Mouse (Mus musculus) lung, embryonic 14.5 days (tissue): ENCODE measurements around the gene Btbd9. TPM values are rescaled to one million over a fixed set of nuclear protein-coding genes. Genes with fewer than 3 reads are reported as not detected.

Source experiments
- ATAC-seq: fragments of 200-750 bp; cut with Nextera tagmentation; 2 replicates; pipeline ENCODE4 v1.8.0; 2017; ENCODE audit warnings: mild to moderate bottlenecking, moderate TSS enrichment, moderate library complexity; ENCODE audit not compliant: insufficient read depth
- DNase-seq: peaks from one replicate; pipeline ENCODE4 v3.0.0-alpha.2; 2015
- H3K27ac ChIP-seq: fragments of 300-500 bp; sonication (generic); 2 replicates; pipeline ENCODE4 v1.5.1; 2014; ENCODE audit warnings: low read depth, mild to moderate bottlenecking, moderate library complexity
- H3K27me3 ChIP-seq: fragments of 300-500 bp; sonication (generic); 2 replicates; pipeline ENCODE4 v1.6.1; 2014; ENCODE audit warnings: low read length, control low read depth; ENCODE audit not compliant: insufficient read depth
- H3K36me3 ChIP-seq: fragments of 300-500 bp; sonication (generic); 2 replicates; pipeline ENCODE4 v1.6.1; 2014; ENCODE audit warnings: control low read depth; ENCODE audit not compliant: insufficient read depth
- H3K4me1 ChIP-seq: fragments of 300-500 bp; sonication (generic); 2 replicates; pipeline ENCODE4 v1.6.1; 2014; ENCODE audit warnings: antibody characterized with exemption, control low read depth; ENCODE audit not compliant: insufficient read depth
- H3K4me2 ChIP-seq: fragments of 300-500 bp; sonication (generic); 2 replicates; pipeline ENCODE4 v1.6.1; 2014; ENCODE audit warnings: mild to moderate bottlenecking
- H3K4me3 ChIP-seq: fragments of 300-500 bp; sonication (generic); 2 replicates; pipeline ENCODE4 v1.5.1; 2014; ENCODE audit warnings: low read depth, low read length
- H3K9ac ChIP-seq: fragments of 300-500 bp; sonication (generic); 2 replicates; pipeline ENCODE4 v1.6.1; 2014
- H3K9me3 ChIP-seq: fragments of 300-500 bp; sonication (generic); 2 replicates; pipeline ENCODE4 v1.6.1; 2016; ENCODE audit warnings: low read depth, low read length, control low read depth
- CTCF ChIP-seq: IDR thresholded peaks from 2 replicates; pipeline ENCODE4 v1.5.1; 2016; ENCODE audit warnings: antibody characterized with exemption, low read depth
- WGBS: fragments of 180-500 bp; shearing (Covaris S2); extraction: QIAGEN DNeasy Blood & Tissue Kit; methylation state at CpG from one replicate; pipeline ENCODE4 v1.1.7; 2014; 5-methylcytosine and 5-hydroxymethylcytosine counted together
- polyA plus RNA-seq: library from polyadenylated mRNA; unstranded; fragments of >200 nt; fragmentation: Nextera tagmentation; extraction: Ambion mirVana; gene quantifications from 2 replicates; pipeline ENCODE4 v1.2.1, GENCODE M21; 2014

Gene Btbd9
- polyA plus RNA-seq, 1 experiment from 2014 or later: 51.8 TPM

DNA sequence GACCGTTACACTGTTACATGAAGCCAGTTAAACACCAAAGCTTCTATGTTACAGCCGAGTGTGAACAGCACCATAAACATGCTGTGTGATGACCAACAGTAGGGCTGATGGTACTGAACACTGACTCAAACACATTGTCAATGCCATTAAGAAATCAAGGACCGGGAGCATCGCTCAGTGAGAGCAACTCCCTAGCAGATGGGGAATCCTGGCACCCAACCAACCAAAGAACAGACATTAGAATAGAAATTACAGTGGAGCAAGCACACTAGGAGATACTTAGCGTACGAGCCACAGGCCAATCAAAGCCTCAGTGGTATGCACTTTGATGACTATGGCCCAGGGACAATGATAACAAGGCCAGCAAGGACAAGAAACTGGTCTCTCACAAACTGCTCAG is 303.5 kb downstream of the Btbd9 start:
- no peak overlapping the region for H3K9ac ChIP-seq
- no peaks in the 10 kb centered on the region for H3K27me3 ChIP-seq
- no peak for TF ChIP-seq CTCF
- H3K36me3 ChIP-seq: no peaks in the 10 kb centered on the region
- H3K9me3 ChIP-seq: no peaks in the 10 kb centered on the region
- 87% methylated on average over 6 of the region's 6 CpGs for WGBS
- ATAC-seq (no peak), DNase-seq (no peak)
- H3K4me2 ChIP-seq: no peak overlapping the region
- no peak overlapping the region for H3K27ac ChIP-seq
- no peaks in the 10 kb centered on the region for H3K4me1 ChIP-seq
- H3K4me3 ChIP-seq: no peak overlapping the region

- Histone ChIP-seq H3K27ac (no peak overlapping the region), H3K27me3 (no peaks in the 10 kb centered on the region), H3K36me3 (no peaks in the 10 kb centered on the region), H3K9me3 (no peaks in the 10 kb centered on the region), H3K4me2 (no peak overlapping the region), H3K4me1 (no peaks in the 10 kb centered on the region), H3K4me3 (no peak overlapping the region), H3K9ac (no peak overlapping the region)
- ATAC-seq (no peak), DNase-seq (no peak)
- WGBS: 59% methylated on average over 11 of the region's 11 CpGs
- no peak for TF ChIP-seq CTCF
Measured at GRCm38 (mm10) chr17:30269136-30270063, 306.9 kb downstream of the Btbd9 start.

DNA sequence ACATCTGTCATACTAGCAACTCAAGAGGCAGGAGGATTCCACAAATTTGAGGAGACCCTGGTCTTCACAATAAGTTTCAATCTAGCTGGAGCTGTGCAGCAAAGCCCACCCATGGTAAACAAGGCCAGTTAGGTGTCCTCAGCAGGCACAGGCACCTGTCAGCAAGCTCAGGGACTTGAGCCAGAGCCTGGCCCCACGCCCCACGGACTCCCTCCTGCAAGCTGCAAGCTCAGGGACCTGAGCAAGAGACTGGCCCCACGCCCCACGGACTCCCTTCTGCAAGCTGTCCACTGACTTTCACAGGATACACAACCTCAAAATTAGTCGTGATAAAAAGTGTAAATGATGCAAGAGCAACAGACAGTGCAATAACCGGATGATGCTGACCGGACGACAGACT is 307.8 kb downstream of the Btbd9 start:
- no peak for TF ChIP-seq CTCF

DNA sequence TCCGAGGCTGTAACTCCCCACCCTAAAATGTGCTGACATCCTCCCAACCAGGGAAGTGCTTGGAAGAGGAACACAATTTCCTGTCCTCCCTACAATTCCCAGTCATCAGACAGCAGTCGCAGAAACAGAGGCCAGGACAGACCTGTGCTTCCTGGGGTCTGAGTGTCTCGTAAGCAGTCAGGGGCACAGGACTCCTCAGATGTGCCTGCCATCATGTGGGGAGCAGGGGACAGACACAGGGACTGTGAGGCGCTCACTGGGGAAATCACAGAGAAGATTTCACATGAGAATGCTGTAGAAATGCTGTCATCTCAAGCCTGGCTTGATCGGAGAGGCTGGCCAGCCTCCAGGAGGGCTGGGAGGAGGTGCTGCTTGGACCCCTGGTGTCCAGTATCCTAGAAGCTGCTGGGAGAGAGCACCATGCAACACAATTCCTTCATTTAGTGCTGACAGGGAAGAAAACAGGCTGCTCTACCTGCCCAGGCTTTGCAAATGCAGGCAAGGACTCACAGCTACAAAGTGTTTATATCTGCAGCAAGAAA is 308.8 kb downstream of the Btbd9 start:
- WGBS: 58% methylated on average over 5 of the region's 5 CpGs
- no peak overlapping the region for H3K4me2 ChIP-seq
- TF ChIP-seq CTCF: no peak
- H3K27me3 ChIP-seq: no peaks in the 10 kb centered on the region
- H3K36me3 ChIP-seq: no peaks in the 10 kb centered on the region
- peak; percentile 59 for DNase-seq
- no peak overlapping the region for H3K4me3 ChIP-seq
- H3K9me3 ChIP-seq: no peaks in the 10 kb centered on the region
- ATAC-seq: no peak
- no peaks in the 10 kb centered on the region for H3K4me1 ChIP-seq
- no peak overlapping the region for H3K9ac ChIP-seq
- no peak overlapping the region for H3K27ac ChIP-seq

More for the DNA sequence above, 307.8 kb downstream of the Btbd9 start:
- no peak for ATAC-seq
- no peak overlapping the region for H3K4me2 ChIP-seq
- H3K9me3 ChIP-seq: no peaks in the 10 kb centered on the region
- no peaks in the 10 kb centered on the region for H3K27me3 ChIP-seq
- no peak overlapping the region for H3K9ac ChIP-seq
- WGBS: 90% methylated on average over 8 of the region's 8 CpGs
- no peaks in the 10 kb centered on the region for H3K4me1 ChIP-seq
- no peaks in the 10 kb centered on the region for H3K36me3 ChIP-seq
- no peak for DNase-seq
- no peak overlapping the region for H3K4me3 ChIP-seq
- H3K27ac ChIP-seq: no peak overlapping the region

DNA sequence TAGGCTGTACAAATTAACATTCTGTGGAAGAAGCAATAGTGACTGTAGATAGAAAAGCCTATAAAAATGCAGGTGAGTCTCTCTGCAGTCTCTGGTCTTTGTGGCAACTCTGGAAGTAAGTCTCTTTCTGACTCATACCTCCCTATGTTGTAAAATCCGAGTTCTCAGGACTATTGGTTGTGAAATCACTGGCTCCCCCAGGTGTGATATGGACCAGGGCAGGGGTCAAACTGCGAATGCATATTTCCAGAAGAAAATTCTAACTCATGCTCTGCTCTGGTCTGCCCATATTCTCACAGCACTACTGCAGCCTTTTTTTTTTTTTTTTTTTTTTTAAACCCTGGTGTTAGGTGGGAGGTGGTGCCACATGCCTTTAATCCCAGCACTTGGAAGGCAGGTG is 312.8 kb downstream of the Btbd9 start:
- DNase-seq: no peak
- Histone ChIP-seq H3K4me2 (no peak overlapping the region), H3K4me3 (no peak overlapping the region), H3K9me3 (no peaks in the 10 kb centered on the region), H3K4me1 (no peaks in the 10 kb centered on the region), H3K36me3 (no peaks in the 10 kb centered on the region), H3K27me3 (no peaks in the 10 kb centered on the region), H3K9ac (no peak overlapping the region), H3K27ac (no peak overlapping the region)
- 73% methylated on average over 2 of the region's 2 CpGs for WGBS
- no peak for ATAC-seq
- no peak for TF ChIP-seq CTCF

- H3K27ac ChIP-seq: no peak overlapping the region
- H3K9me3 ChIP-seq: no peaks in the 10 kb centered on the region
- H3K9ac ChIP-seq: no peak overlapping the region
- no peak for TF ChIP-seq CTCF
- H3K4me2 ChIP-seq: no peak overlapping the region
- no peaks in the 10 kb centered on the region for H3K4me1 ChIP-seq
- H3K27me3 ChIP-seq: no peaks in the 10 kb centered on the region
- no peak overlapping the region for H3K4me3 ChIP-seq
- 63% methylated on average over 6 of the region's 6 CpGs for WGBS
- ATAC-seq: no peak
- DNase-seq: no peak
- H3K36me3 ChIP-seq: no peaks in the 10 kb centered on the region
Measured at GRCm38 (mm10) chr17:30262943-30263342, 313.3 kb downstream of the Btbd9 start.

DNA sequence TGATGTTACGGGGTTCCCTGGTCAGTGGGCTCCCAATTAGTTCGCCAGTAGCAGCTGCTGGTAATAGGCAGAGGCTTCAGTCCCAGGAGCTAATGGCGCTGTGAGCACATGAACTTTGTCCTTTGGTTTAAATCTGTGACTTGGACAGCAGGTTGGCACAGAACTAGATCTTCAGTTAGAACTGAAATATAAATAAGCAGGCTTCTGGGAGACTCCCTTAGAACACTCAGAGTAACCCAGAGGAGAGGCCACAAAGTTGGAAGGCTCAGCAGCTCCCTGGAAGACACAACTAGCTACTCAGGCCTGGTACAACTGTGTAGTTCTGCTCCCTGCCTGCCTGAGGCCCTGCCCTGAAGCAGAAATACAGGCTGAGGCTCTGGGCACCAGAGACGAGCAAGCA is 313.8 kb downstream of the Btbd9 start:
- no peak overlapping the region for H3K4me3 ChIP-seq
- no peak for DNase-seq
- H3K4me1 ChIP-seq: no peaks in the 10 kb centered on the region
- H3K27me3 ChIP-seq: no peaks in the 10 kb centered on the region
- H3K4me2 ChIP-seq: no peak overlapping the region
- no peaks in the 10 kb centered on the region for H3K36me3 ChIP-seq
- WGBS: 80% methylated on average over 4 of the region's 4 CpGs
- no peaks in the 10 kb centered on the region for H3K9me3 ChIP-seq
- H3K27ac ChIP-seq: no peak overlapping the region
- no peak overlapping the region for H3K9ac ChIP-seq
- no peak for ATAC-seq
- no peak for TF ChIP-seq CTCF
